Mouse (Mus musculus) kidney, adult 2 months (tissue): Measurements from ENCODE around the gene Abca5. TPM values are rescaled to one million over a fixed set of nuclear protein-coding genes. Genes with fewer than 3 reads are reported as not detected.
A peak's percentile ranks its signal among the peaks of the same experiment; 100 is the strongest.

ENCODE experiments used
- DNase-seq: peaks from one replicate; pipeline ENCODE4 v3.0.0; 2021
- H3K27ac ChIP-seq: fragments of 200-500 bp; 2 replicates; pipeline ENCODE4 v1.5.1; 2012; ENCODE audit warnings: low read depth, low read length, control low read depth, inconsistent platforms; ENCODE audit not compliant: insufficient read depth
- H3K27me3 ChIP-seq: fragments of 200-500 bp; replicated peaks from 2 replicates; pipeline ENCODE4 v1.6.1; 2012; ENCODE audit warnings: mild to moderate bottlenecking, moderate library complexity, low read length, inconsistent platforms; ENCODE audit not compliant: control insufficient read depth, insufficient read depth
- H3K36me3 ChIP-seq: fragments of 200-500 bp; 2 replicates; pipeline ENCODE4 v1.6.1; 2012; ENCODE audit warnings: mild to moderate bottlenecking, moderate library complexity, low read length, inconsistent platforms; ENCODE audit not compliant: control insufficient read depth, insufficient read depth
- H3K4me1 ChIP-seq: fragments of 200-500 bp; 2 replicates; pipeline ENCODE4 v1.6.1; 2011; ENCODE audit warnings: low read length; ENCODE audit not compliant: control insufficient read depth, insufficient read depth
- H3K4me3 ChIP-seq: fragments of 200-500 bp; 2 replicates; pipeline ENCODE4 v1.5.1; 2011; ENCODE audit warnings: mild to moderate bottlenecking, low read depth, low read length, control low read depth; ENCODE audit not compliant: insufficient read depth
- CTCF ChIP-seq: fragments of 200-500 bp; conservative IDR thresholded peaks from 2 replicates; pipeline ENCODE4 v1.5.1; 2011; ENCODE audit warnings: low read depth, mild to moderate bottlenecking, control low read depth, low read length, moderate library complexity, mixed read lengths; ENCODE audit not compliant: insufficient read depth, insufficient read length
- POLR2A ChIP-seq: fragments of 200-500 bp; IDR thresholded peaks from one replicate; pipeline ENCODE4 v1.6.1; 2011; ENCODE audit warnings: low read depth, low read length, control low read depth
- WGBS: fragments of 180-500 bp; shearing (Covaris S2); methylation state at CpG from one replicate; pipeline ENCODE4 v1.1.7; 2018; 5-methylcytosine and 5-hydroxymethylcytosine counted together
- polyA plus RNA-seq: library from polyadenylated mRNA; depleted of rRNA; stranded (reverse); fragments of >200 nt; gene quantifications from 2 replicates; pipeline ENCODE4 v1.2.3, GENCODE M21; 2012; rRNA removed

Abca5 gene
- polyA plus RNA-seq, 1 experiment: 2.0 TPM

- no peaks in the 10 kb centered on the region for H3K4me1 ChIP-seq
- 73% methylated on average over 4 of the region's 4 CpGs for WGBS
These were observed 79.6 kb downstream of the Abca5 start for GRCm38 (mm10) chr11:110257911-110258310.

GRCm38 (mm10) chr11:110257061-110257460 lies 80.5 kb downstream of the Abca5 start:
- H3K27me3 ChIP-seq: no peaks in the 10 kb centered on the region
- DNase-seq: no peak
- 89% methylated on average over 4 of the region's 4 CpGs for WGBS
- TF ChIP-seq CTCF (no peak), POLR2A (no peak)
- no peaks in the 10 kb centered on the region for H3K36me3 ChIP-seq
- no peaks in the 10 kb centered on the region for H3K4me1 ChIP-seq
- H3K27ac ChIP-seq: no peak overlapping the region
- no peak overlapping the region for H3K4me3 ChIP-seq

More at GRCm38 (mm10) chr11:110257911-110258310, 79.6 kb downstream of the Abca5 start:
- H3K27ac ChIP-seq: no peak overlapping the region
- DNase-seq: no peak
- TF ChIP-seq POLR2A: no peak
- TF ChIP-seq CTCF: no peak
- no peak overlapping the region for H3K4me3 ChIP-seq
- no peaks in the 10 kb centered on the region for H3K27me3 ChIP-seq
- no peaks in the 10 kb centered on the region for H3K36me3 ChIP-seq

GRCm38 (mm10) chr11:110252256-110252655 lies 85.3 kb downstream of the Abca5 start:
- no peak for DNase-seq
- Histone ChIP-seq H3K4me1 (no peaks in the 10 kb centered on the region), H3K4me3 (no peak overlapping the region), H3K36me3 (no peaks in the 10 kb centered on the region), H3K27ac (no peak overlapping the region), H3K27me3 (no peaks in the 10 kb centered on the region)
- 85% methylated on average over 3 of the region's 3 CpGs for WGBS
- no peak for TF ChIP-seq CTCF
- TF ChIP-seq POLR2A: no peak

GRCm38 (mm10) chr11:110251534-110251933 lies 86.0 kb downstream of the Abca5 start, which contains the start of gene Abca6:
Gene Abca6, minus strand, starts transcription at chr11:110251776.
- Histone ChIP-seq H3K27ac (peak within 1 kb of the TSS; percentile 60; the same call in 1 of the 2 replicates), H3K36me3 (no peaks in the 10 kb centered on the region), H3K4me3 (peak within 1 kb of the TSS; percentile 21; the same call in 1 of the 2 replicates), H3K4me1 (no peaks in the 10 kb centered on the region), H3K27me3 (no peaks in the 10 kb centered on the region)
- no peak for TF ChIP-seq POLR2A
- peak; percentile 46 for DNase-seq
- 19% methylated on average over 8 of the region's 8 CpGs for WGBS

GRCm38 (mm10) chr11:110244730-110245129 lies 92.8 kb downstream of the Abca5 start:
- TF ChIP-seq CTCF (no peak), POLR2A (no peak)
- Histone ChIP-seq H3K27me3 (no peaks in the 10 kb centered on the region), H3K4me1 (no peaks in the 10 kb centered on the region), H3K27ac (no peak overlapping the region), H3K4me3 (no peak overlapping the region), H3K36me3 (no peaks in the 10 kb centered on the region)
- peak; percentile 82 for DNase-seq
- WGBS: 50% methylated on average over 10 of the region's 10 CpGs

- no peak for DNase-seq
- TF ChIP-seq CTCF (no peak), POLR2A (no peak)
- no peaks in the 10 kb centered on the region for H3K4me1 ChIP-seq
- no peak overlapping the region for H3K4me3 ChIP-seq
- no peaks in the 10 kb centered on the region for H3K36me3 ChIP-seq
- no peak overlapping the region for H3K27ac ChIP-seq
- 90% methylated on average over 2 of the region's 2 CpGs for WGBS
- no peaks in the 10 kb centered on the region for H3K27me3 ChIP-seq
These were observed 100.0 kb downstream of the Abca5 start for GRCm38 (mm10) chr11:110237466-110237865.

GRCm38 (mm10) chr11:110232975-110233374 lies 104.5 kb downstream of the Abca5 start:
- TF ChIP-seq CTCF (0 out of 2 replicates have a peak, but pooled peaks have one; percentile 8), POLR2A (no peak)
- Histone ChIP-seq H3K27ac (no peak overlapping the region), H3K36me3 (no peaks in the 10 kb centered on the region), H3K4me3 (no peak overlapping the region), H3K4me1 (no peaks in the 10 kb centered on the region), H3K27me3 (no peaks in the 10 kb centered on the region)
- DNase-seq: no peak

Other genes with a start within 250 kb of the Abca5 start
- 7.6 and 9.2 TPM in 2 replicates for gene Abca8a, start 241.7 kb downstream of the Abca5 start, polyA plus RNA-seq
- gene Abca9, start 169.5 kb downstream of the Abca5 start, polyA plus RNA-seq: 2.0 and 2.6 TPM in 2 replicates
- gene Abca6, start 85.9 kb downstream of the Abca5 start, polyA plus RNA-seq: 0.56 and 0.57 TPM in 2 replicates
- gene Map2k6, start 61.4 kb upstream of the Abca5 start, polyA plus RNA-seq: 5.6 and 6.6 TPM in 2 replicates